Mouse (Mus musculus): ENCODE measurements around the gene Gpr158. TPM values are rescaled to one million over a fixed set of nuclear protein-coding genes. Genes with fewer than 3 reads are reported as not detected.

Gpr158 gene
- polyA plus RNA-seq, 1 experiment from 2014 or later: 0.08 TPM

DNA sequence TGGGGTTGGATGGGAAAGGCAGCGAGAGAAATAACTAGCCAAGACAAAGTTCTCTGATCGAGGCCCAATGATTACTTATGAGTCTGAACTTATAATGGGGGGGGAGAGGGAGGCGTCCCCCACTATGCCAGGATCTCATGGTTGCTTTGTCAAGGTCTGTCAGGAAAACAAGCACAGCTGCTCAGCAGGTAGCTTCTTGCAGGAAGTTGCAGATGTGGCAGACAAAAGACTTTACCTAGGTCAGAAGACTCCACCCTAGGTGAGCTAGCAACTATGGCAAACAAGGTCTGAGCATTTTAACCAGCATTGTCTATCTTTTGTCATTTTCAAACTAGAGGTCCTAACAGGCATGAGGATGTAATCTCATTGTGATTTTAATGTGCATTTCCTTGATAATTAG is 129.5 kb downstream of the Gpr158 start:
- no peak overlapping the region for H3K27ac ChIP-seq (ENCODE audit: low read depth)
- H3K36me3 ChIP-seq (ENCODE audit: control insufficient read depth, insufficient read depth, low read length): no peaks in the 10 kb centered on the region
- 90% methylated on average over 3 of the region's 3 CpGs for WGBS
- ATAC-seq (replicated peaks; ENCODE audit: low FRiP score, low TSS enrichment, low read depth) (no peak), DNase-seq (ENCODE audit: low spot score) (no peak)
- H3K4me3 ChIP-seq (ENCODE audit: low read depth, low read length): no peak overlapping the region
- no peak overlapping the region for H3K9ac ChIP-seq (ENCODE audit: low read length)
- H3K4me1 ChIP-seq (replicated peaks; ENCODE audit: control insufficient read depth, insufficient read depth, low read length): no peaks in the 10 kb centered on the region
- no peaks in the 10 kb centered on the region for H3K9me3 ChIP-seq (ENCODE audit: control insufficient read depth, low read length)
- H3K27me3 ChIP-seq (replicated peaks; ENCODE audit: control insufficient read depth, insufficient read depth, low read length): no peaks in the 10 kb centered on the region
- H3K4me2 ChIP-seq (ENCODE audit: low read length): no peak overlapping the region

DNA sequence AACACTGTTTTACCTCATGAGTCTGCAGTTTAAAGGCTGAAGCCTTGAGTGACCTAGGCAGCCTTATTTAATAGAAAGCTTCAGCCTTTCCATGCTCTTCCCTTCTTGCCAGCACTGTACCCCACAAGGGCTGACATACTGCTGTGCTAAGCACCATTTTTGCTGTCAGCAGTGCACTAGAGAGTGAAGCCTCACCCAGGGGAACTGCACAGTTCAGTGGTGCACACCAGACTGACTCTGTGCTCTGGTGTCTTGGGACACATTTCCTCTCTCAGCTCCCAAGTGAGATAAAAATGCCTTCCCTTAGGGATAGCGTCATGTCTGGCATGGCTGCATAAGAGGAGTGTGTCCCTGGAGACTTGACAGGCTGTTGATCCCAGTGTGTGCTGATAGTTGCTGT is 130.6 kb downstream of the Gpr158 start:
- no peak overlapping the region for H3K4me3 ChIP-seq (ENCODE audit: low read depth, low read length)
- no peaks in the 10 kb centered on the region for H3K36me3 ChIP-seq (ENCODE audit: control insufficient read depth, insufficient read depth, low read length)
- 61% methylated on average over 1 of the region's 1 CpGs for WGBS
- ATAC-seq (replicated peaks; ENCODE audit: low FRiP score, low TSS enrichment, low read depth) (no peak), DNase-seq (ENCODE audit: low spot score) (no peak)
- no peak overlapping the region for H3K4me2 ChIP-seq (ENCODE audit: low read length)
- H3K9me3 ChIP-seq (ENCODE audit: control insufficient read depth, low read length): no peaks in the 10 kb centered on the region
- H3K4me1 ChIP-seq (replicated peaks; ENCODE audit: control insufficient read depth, insufficient read depth, low read length): no peaks in the 10 kb centered on the region
- no peak overlapping the region for H3K9ac ChIP-seq (ENCODE audit: low read length)
- no peaks in the 10 kb centered on the region for H3K27me3 ChIP-seq (replicated peaks; ENCODE audit: control insufficient read depth, insufficient read depth, low read length)
- H3K27ac ChIP-seq (ENCODE audit: low read depth): no peak overlapping the region

DNA sequence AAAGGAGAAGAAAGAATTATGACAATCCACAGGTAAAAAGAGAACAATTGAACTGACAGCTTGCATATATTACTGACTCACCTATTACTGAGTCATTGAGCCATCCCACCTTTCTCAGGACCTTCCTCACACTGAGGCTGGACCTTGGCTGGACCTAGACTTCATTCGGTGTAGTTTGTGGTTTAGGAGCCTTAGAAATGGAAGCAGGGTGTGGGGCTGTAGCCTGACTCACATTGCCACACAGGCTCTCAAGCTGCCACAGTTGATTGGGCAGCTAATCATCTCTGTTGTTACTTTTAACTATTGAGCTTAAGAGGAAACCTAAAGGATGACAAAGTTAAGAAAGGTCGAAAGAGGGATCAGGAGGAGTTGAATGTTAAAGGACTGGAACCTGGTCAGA is 132.1 kb downstream of the Gpr158 start:
- Histone ChIP-seq H3K4me3 (ENCODE audit: low read depth, low read length) (no peak overlapping the region), H3K27ac (ENCODE audit: low read depth) (no peak overlapping the region), H3K9ac (ENCODE audit: low read length) (no peak overlapping the region), H3K4me1 (replicated peaks; ENCODE audit: control insufficient read depth, insufficient read depth, low read length) (no peaks in the 10 kb centered on the region), H3K9me3 (ENCODE audit: control insufficient read depth, low read length) (no peaks in the 10 kb centered on the region), H3K36me3 (ENCODE audit: control insufficient read depth, insufficient read depth, low read length) (no peaks in the 10 kb centered on the region), H3K27me3 (replicated peaks; ENCODE audit: control insufficient read depth, insufficient read depth, low read length) (no peaks in the 10 kb centered on the region), H3K4me2 (ENCODE audit: low read length) (no peak overlapping the region)
- no peak for DNase-seq (ENCODE audit: low spot score)
- 85% methylated on average over 2 of the region's 2 CpGs for WGBS
- no peak for ATAC-seq (replicated peaks; ENCODE audit: low FRiP score, low TSS enrichment, low read depth)

DNA sequence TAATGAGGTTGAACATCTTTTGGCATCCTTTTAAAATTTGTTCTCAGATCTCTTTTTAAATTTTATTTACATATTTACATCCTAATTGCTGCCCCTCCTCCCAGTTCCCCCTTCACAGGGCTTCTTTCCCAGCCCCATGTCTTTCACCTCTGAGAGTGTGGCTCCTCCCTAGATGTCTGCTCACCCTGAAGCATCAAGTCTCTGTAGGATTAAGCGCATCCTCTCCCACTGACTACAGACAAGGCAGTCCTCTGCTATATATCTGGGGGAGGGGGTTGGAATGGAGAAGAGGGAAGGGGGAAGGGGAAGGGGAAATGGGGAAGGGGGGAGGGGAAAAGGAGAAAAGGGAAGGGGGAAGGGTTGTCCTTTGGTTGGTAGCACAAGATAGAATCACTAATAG is 140.1 kb downstream of the Gpr158 start:
- no peaks in the 10 kb centered on the region for H3K4me1 ChIP-seq (replicated peaks; ENCODE audit: control insufficient read depth, insufficient read depth, low read length)
- no peaks in the 10 kb centered on the region for H3K27me3 ChIP-seq (replicated peaks; ENCODE audit: control insufficient read depth, insufficient read depth, low read length)
- H3K4me2 ChIP-seq (ENCODE audit: low read length): no peak overlapping the region
- no peaks in the 10 kb centered on the region for H3K9me3 ChIP-seq (ENCODE audit: control insufficient read depth, low read length)
- no peaks in the 10 kb centered on the region for H3K36me3 ChIP-seq (ENCODE audit: control insufficient read depth, insufficient read depth, low read length)
- no peak overlapping the region for H3K27ac ChIP-seq (ENCODE audit: low read depth)
- ATAC-seq (replicated peaks; ENCODE audit: low FRiP score, low TSS enrichment, low read depth) (no peak), DNase-seq (ENCODE audit: low spot score) (no peak)
- H3K4me3 ChIP-seq (ENCODE audit: low read depth, low read length): no peak overlapping the region
- 57% methylated on average over 1 of the region's 1 CpGs for WGBS
- no peak overlapping the region for H3K9ac ChIP-seq (ENCODE audit: low read length)

DNA sequence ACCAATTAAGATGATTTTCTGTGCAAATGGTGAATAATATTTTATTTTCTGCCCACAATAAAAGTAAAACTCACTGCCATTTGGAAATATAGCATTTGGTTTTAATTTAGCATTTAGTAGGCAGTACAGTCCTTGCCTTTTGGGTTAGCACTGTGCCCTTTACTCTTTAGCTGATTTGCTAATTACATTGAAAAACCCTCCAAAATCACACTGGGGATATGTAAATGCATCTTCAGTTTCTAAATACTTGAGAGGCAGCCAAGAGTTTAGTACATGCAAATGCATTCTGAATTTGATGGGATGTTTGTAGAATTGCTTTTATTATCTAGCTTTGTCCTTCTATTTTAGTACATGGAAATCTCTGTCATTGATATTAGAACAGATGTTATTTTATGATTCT is 163.4 kb downstream of the Gpr158 start:
- no peaks in the 10 kb centered on the region for H3K4me1 ChIP-seq (replicated peaks; ENCODE audit: control insufficient read depth, insufficient read depth, low read length)
- DNase-seq (ENCODE audit: low spot score) (no peak), ATAC-seq (replicated peaks; ENCODE audit: low FRiP score, low TSS enrichment, low read depth) (no peak)
- H3K36me3 ChIP-seq (ENCODE audit: control insufficient read depth, insufficient read depth, low read length): no peaks in the 10 kb centered on the region
- no peak overlapping the region for H3K27ac ChIP-seq (ENCODE audit: low read depth)
- H3K4me2 ChIP-seq (ENCODE audit: low read length): no peak overlapping the region
- H3K9ac ChIP-seq (ENCODE audit: low read length): no peak overlapping the region
- H3K9me3 ChIP-seq (ENCODE audit: control insufficient read depth, low read length): no peaks in the 10 kb centered on the region
- H3K27me3 ChIP-seq (replicated peaks; ENCODE audit: control insufficient read depth, insufficient read depth, low read length): no peaks in the 10 kb centered on the region
- no peak overlapping the region for H3K4me3 ChIP-seq (ENCODE audit: low read depth, low read length)

DNA sequence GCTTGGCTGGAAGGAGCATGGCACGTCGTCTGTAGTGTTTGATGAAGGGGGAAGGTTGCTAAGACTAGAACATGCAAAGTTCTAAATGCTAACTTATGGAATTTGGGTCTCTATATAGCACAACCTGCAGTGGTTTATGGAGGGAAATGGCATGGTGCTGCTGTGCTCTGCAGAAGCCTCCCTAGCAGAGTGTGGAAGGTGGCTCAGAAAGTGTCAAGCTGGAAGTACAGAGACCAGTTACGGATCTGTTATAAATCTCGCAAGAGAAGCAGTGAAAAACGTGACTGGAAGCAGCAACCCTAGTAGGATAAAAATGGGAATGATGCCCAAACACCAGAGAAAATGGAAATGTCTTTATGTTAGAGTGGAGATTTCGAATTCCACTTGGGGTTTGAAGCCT is 251.8 kb downstream of the Gpr158 start:
- no peaks in the 10 kb centered on the region for H3K27me3 ChIP-seq (replicated peaks; ENCODE audit: control insufficient read depth, insufficient read depth, low read length)
- H3K9me3 ChIP-seq (ENCODE audit: control insufficient read depth, low read length): no peaks in the 10 kb centered on the region
- H3K27ac ChIP-seq (ENCODE audit: low read depth): no peak overlapping the region
- H3K9ac ChIP-seq (ENCODE audit: low read length): no peak overlapping the region
- no peak overlapping the region for H3K4me2 ChIP-seq (ENCODE audit: low read length)
- no peaks in the 10 kb centered on the region for H3K4me1 ChIP-seq (replicated peaks; ENCODE audit: control insufficient read depth, insufficient read depth, low read length)
- 60% methylated on average over 6 of the region's 6 CpGs for WGBS
- H3K36me3 ChIP-seq (ENCODE audit: control insufficient read depth, insufficient read depth, low read length): no peaks in the 10 kb centered on the region
- no peak for ATAC-seq (replicated peaks; ENCODE audit: low FRiP score, low TSS enrichment, low read depth)
- no peak overlapping the region for H3K4me3 ChIP-seq (ENCODE audit: low read depth, low read length)
- DNase-seq (ENCODE audit: low spot score): no peak

DNA sequence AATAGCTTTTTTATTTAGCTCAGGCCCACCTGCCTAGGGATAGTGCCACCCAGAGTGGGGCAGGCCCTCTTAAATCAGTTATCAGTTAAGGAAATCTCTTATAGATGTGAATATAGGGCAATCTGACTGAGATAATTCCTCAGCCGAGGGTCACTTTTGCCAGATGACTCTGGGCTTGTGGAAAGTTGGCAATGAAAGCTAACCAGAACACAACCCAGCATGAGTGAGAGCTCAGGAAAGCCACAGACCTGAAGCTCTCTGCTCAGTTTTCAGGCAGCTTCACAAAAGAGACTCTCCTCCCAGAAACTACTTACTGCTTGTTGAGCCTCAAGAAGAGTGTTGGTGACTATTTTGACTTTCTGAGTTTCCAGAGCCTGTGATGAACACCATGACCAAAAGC is 264.8 kb downstream of the Gpr158 start:
- Histone ChIP-seq H3K4me3 (ENCODE audit: low read depth, low read length) (no peak overlapping the region), H3K36me3 (ENCODE audit: control insufficient read depth, insufficient read depth, low read length) (no peaks in the 10 kb centered on the region), H3K9me3 (ENCODE audit: control insufficient read depth, low read length) (no peaks in the 10 kb centered on the region), H3K4me2 (ENCODE audit: low read length) (no peak overlapping the region), H3K9ac (ENCODE audit: low read length) (no peak overlapping the region), H3K27ac (ENCODE audit: low read depth) (no peak overlapping the region), H3K27me3 (replicated peaks; ENCODE audit: control insufficient read depth, insufficient read depth, low read length) (no peaks in the 10 kb centered on the region), H3K4me1 (replicated peaks; ENCODE audit: control insufficient read depth, insufficient read depth, low read length) (no peaks in the 10 kb centered on the region)
- no peak for DNase-seq (ENCODE audit: low spot score)
- ATAC-seq (replicated peaks; ENCODE audit: low FRiP score, low TSS enrichment, low read depth): no peak
- WGBS: 79% methylated on average over 1 of the region's 1 CpGs

DNA sequence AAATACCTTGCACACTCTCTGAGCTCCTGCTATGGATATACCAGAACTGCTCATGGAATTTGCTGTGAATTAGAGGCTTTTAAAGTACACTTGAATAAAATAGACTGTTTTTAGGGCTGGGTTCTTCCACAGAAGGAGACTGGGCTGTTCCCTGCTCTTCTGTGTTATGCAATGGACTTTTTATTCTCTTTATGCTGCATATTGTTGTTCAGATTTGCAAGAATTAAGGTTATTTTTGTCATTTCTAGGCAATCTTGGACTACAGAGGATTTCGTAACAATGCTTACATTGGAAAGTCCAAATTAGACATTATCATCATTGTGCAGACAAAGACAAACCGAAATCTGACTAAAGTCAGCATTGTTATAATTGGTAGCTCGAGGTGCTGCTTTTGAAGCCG is 298.4 kb downstream of the Gpr158 start:
- no peak overlapping the region for H3K4me2 ChIP-seq (ENCODE audit: low read length)
- H3K4me1 ChIP-seq (replicated peaks; ENCODE audit: control insufficient read depth, insufficient read depth, low read length): no peaks in the 10 kb centered on the region
- H3K9ac ChIP-seq (ENCODE audit: low read length): no peak overlapping the region
- DNase-seq (ENCODE audit: low spot score) (no peak), ATAC-seq (replicated peaks; ENCODE audit: low FRiP score, low TSS enrichment, low read depth) (no peak)
- no peak overlapping the region for H3K27ac ChIP-seq (ENCODE audit: low read depth)
- WGBS: 64% methylated on average over 4 of the region's 4 CpGs
- no peaks in the 10 kb centered on the region for H3K27me3 ChIP-seq (replicated peaks; ENCODE audit: control insufficient read depth, insufficient read depth, low read length)
- H3K4me3 ChIP-seq (ENCODE audit: low read depth, low read length): no peak overlapping the region
- H3K9me3 ChIP-seq (ENCODE audit: control insufficient read depth, low read length): no peaks in the 10 kb centered on the region
- no peaks in the 10 kb centered on the region for H3K36me3 ChIP-seq (ENCODE audit: control insufficient read depth, insufficient read depth, low read length)

DNA sequence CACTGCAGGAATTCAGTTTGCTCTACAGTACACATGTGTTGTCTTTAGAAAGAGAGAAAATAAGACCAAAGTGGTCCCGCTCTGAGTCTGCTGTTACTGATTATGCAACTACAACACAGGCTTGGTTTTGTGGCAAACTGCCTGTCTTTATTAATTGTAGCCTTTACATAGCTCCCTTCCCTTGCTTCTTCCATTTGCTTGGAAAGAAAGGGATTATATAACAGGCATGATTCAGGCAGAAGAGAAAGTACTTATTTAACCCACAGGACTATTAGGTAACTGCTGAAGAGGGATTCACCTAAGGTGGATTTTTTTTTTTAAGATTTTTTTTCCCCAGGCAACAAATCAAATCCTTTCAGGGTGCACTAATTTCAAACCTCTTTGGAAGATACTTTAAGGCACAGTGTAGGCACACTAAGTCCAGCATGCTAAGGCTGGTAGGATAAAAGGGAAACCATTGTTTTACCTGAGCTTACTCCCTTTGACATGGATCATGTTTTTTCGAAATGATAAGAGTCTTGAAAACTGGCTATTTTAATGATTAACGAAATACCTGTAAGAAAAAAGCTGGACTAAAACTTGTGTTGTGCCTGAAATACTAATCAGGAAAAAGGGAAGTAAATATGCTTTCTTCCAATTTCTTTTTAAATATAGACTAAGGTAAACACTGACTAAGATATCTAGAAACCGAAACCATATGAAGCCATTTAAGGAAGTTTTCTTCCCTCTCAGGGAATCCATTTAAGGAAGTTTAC is 308.9 kb downstream of the Gpr158 start:
- no peaks in the 10 kb centered on the region for H3K36me3 ChIP-seq (ENCODE audit: control insufficient read depth, insufficient read depth, low read length)
- no peak overlapping the region for H3K4me3 ChIP-seq (ENCODE audit: low read depth, low read length)
- H3K4me2 ChIP-seq (ENCODE audit: low read length): no peak overlapping the region
- 85% methylated on average over 4 of the region's 4 CpGs for WGBS
- H3K4me1 ChIP-seq (replicated peaks; ENCODE audit: control insufficient read depth, insufficient read depth, low read length): no peaks in the 10 kb centered on the region
- no peak for ATAC-seq (replicated peaks; ENCODE audit: low FRiP score, low TSS enrichment, low read depth)
- H3K27me3 ChIP-seq (replicated peaks; ENCODE audit: control insufficient read depth, insufficient read depth, low read length): no peaks in the 10 kb centered on the region
- H3K9me3 ChIP-seq (ENCODE audit: control insufficient read depth, low read length): no peaks in the 10 kb centered on the region
- no peak for DNase-seq (ENCODE audit: low spot score)
- no peak overlapping the region for H3K9ac ChIP-seq (ENCODE audit: low read length)
- no peak overlapping the region for H3K27ac ChIP-seq (ENCODE audit: low read depth)

Data from intestine, embryonic 14.5 days (tissue).